Mouse (Mus musculus) testis, adult 2 months (tissue): Measurements from ENCODE around the gene Hivep2. TPM values are rescaled to one million over a fixed set of nuclear protein-coding genes. Genes with fewer than 3 reads are reported as not detected.

Source experiments
- H3K27ac ChIP-seq: fragments of 200-500 bp; 2 replicates; pipeline ENCODE4 v1.5.1; 2012; ENCODE audit warnings: low read depth, low read length; ENCODE audit not compliant: control insufficient read depth, insufficient read depth
- H3K27me3 ChIP-seq: fragments of 200-500 bp; 2 replicates; pipeline ENCODE4 v1.6.1; 2012; ENCODE audit warnings: mild to moderate bottlenecking, low read length, moderate library complexity; ENCODE audit not compliant: control insufficient read depth, insufficient read depth
- H3K36me3 ChIP-seq: fragments of 200-500 bp; 2 replicates; pipeline ENCODE4 v1.6.1; 2012; ENCODE audit warnings: mild to moderate bottlenecking, low read length; ENCODE audit not compliant: control insufficient read depth, insufficient read depth
- H3K4me1 ChIP-seq: fragments of 200-500 bp; 2 replicates; pipeline ENCODE4 v1.6.1; 2012; ENCODE audit warnings: low read length; ENCODE audit not compliant: control insufficient read depth, insufficient read depth
- H3K4me3 ChIP-seq: fragments of 200-500 bp; 2 replicates; pipeline ENCODE4 v1.5.1; 2012; ENCODE audit warnings: low read depth, mild to moderate bottlenecking, low read length, moderate library complexity, mixed read lengths; ENCODE audit not compliant: control insufficient read depth
- CTCF ChIP-seq: fragments of 200-500 bp; IDR thresholded peaks from 2 replicates; pipeline ENCODE4 v1.5.1; 2012; ENCODE audit warnings: low read depth, mild to moderate bottlenecking, inconsistent platforms, low read length, moderate library complexity; ENCODE audit not compliant: control insufficient read depth, insufficient read depth, insufficient replicate concordance
- POLR2A ChIP-seq: fragments of 200-500 bp; IDR thresholded peaks from 2 replicates; pipeline ENCODE4 v1.6.1; 2012; ENCODE audit warnings: low read depth, mild to moderate bottlenecking, inconsistent platforms, low read length, moderate library complexity; ENCODE audit not compliant: control insufficient read depth
- polyA plus RNA-seq: library from polyadenylated mRNA; depleted of rRNA; stranded (reverse); fragments of >200 nt; gene quantifications from 2 replicates; pipeline ENCODE4 v1.2.3, GENCODE M21; 2012

Hivep2 gene
- polyA plus RNA-seq, 1 experiment, result 0.88 TPM

DNA sequence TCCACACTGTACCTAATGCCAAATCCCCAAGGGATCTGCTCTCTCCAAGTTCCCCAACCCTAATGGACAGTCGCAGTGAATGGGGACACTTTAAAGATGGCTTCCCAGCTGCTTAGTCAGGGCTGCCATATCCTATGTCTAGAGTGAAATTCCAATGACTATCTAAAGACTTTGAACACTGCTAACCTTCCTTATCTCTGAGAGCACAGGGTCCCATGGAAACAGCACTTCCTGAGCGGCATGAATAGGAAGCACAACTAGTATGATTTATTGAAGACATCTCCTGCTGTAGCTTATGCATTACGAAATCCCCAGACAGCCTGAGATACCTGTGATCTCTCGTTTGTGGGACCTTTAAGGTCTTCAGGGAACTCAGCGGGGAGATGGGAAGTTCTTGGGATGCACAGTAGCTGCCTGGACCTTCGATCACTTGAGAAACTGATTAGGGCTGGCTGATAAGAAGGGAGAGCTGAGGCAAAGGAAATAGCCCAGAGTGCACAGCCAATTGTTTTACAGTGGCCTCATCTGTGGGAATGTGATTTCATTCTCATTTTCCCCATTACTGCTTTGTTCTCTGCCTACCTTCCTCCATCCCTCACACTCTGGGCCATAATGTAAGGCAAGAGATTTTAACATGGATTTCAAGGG lies 202.4 kb downstream of the Hivep2 start:
- Histone ChIP-seq H3K27me3 (no peaks in the 10 kb centered on the region), H3K36me3 (no peaks in the 10 kb centered on the region), H3K27ac (no peak overlapping the region), H3K4me3 (no peak overlapping the region), H3K4me1 (no peaks in the 10 kb centered on the region)
- TF ChIP-seq CTCF (no peak), POLR2A (no peak)

DNA sequence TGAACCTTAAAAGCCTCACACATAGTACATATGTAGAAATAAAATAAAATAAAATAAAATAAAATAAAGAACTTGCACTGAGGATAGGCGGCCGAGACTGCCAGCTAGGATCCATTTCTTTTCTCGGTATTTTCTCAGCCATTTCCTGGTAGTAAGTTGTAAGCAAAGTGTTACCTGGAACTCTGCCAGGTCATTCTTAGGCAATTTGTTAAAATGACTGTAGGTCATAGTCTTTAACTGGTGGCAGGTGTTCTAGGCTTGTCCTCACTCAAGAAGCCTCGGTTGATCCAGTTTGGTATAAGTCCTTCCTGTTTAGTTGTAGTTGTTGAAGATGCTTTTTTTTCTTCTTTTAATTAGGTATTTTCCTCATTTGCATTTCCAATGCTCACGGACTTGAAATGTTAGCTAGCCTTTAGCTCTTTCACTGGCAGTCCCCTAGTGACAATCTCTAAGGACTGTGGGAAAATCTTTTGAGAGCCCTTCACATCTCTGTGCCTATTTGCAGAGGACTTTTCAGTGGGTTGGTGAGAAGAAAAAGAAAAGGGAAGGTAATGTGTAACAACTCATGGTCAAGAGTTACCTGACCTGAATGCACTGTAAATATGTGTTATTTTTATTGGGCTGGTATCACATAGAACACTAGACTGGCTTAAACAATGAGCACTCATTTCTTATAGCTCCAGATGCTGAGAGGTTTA lies 203.1 kb downstream of the Hivep2 start:
- Histone ChIP-seq H3K27me3 (no peaks in the 10 kb centered on the region), H3K36me3 (no peaks in the 10 kb centered on the region), H3K4me3 (no peak overlapping the region), H3K27ac (no peak overlapping the region), H3K4me1 (no peaks in the 10 kb centered on the region)
- TF ChIP-seq POLR2A, result no peak
- TF ChIP-seq CTCF, result no peak

DNA sequence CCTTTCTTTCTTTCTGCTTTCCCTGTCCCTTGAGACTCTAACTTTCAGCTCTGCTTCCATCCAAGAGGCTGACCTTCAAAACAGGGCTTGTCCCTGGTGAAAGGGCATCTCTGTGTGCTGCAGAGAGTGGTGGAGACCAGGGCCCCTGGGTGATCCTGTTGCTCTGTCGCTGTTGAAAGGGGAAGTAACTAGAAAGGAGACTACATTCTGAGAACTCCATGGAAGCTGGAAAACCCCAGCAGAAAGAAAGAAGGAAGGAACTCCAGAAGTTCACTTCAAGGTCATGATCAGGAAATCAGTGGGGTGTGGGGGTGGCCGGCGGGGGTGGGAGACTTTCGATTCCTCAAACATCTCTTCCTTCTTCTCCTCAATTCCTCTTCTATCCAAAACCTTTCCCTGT lies 208.2 kb downstream of the Hivep2 start:
- TF ChIP-seq CTCF (no peak), POLR2A (no peak)
- no peaks in the 10 kb centered on the region for H3K36me3 ChIP-seq
- no peaks in the 10 kb centered on the region for H3K4me1 ChIP-seq
- no peak overlapping the region for H3K27ac ChIP-seq
- H3K27me3 ChIP-seq, result no peaks in the 10 kb centered on the region
- no peak overlapping the region for H3K4me3 ChIP-seq

DNA sequence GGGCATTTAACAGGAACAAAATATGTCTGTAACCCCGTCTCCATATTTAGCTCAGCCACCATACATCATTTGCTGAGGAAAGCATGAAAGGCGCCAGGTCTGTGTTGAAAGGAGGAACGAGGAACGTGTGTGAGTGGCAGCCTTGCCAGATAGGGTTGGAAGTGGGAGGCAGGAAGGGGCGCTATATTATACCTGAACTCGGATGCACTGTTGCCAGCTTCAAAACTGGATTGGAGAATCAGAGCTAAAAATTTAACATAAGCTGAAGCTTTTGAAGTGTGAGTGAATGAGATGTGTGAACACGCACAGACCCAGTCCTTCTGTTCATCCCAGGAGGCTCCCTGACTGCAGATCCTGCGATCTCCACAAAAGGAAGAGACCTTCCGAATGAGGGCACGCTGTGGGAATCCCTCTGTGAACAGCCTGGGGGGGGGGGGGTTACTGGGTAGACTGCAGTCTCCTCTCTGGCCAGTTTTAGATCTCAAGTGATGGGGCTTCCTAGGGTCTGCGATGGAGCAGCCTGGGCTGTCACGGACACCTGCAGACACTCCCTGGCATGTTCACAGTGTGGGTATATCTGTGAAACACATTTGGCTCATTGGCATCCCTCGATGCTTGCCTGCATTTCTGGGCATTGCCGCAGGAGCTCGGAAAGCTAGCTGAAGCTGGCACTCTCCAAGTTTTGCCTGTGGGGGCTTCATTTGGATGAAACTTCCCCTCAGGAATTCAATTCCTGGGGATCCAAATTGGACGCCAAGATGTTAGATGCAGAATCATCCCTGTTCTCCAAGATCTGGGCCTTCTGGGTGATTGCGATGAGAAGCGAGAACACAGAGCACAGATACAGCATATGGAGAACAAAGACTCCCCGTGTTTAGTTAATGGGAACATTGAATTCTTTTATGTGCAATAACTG lies 213.8 kb downstream of the Hivep2 start:
- peak overlapping the region; percentile 53; the same call in 1 of the 2 replicates for H3K27ac ChIP-seq
- no peaks in the 10 kb centered on the region for H3K36me3 ChIP-seq
- H3K4me1 ChIP-seq, result peaks cover 6% of the 10 kb centered on the region
- H3K27me3 ChIP-seq, result no peaks in the 10 kb centered on the region
- no peak for TF ChIP-seq CTCF
- no peak for TF ChIP-seq POLR2A
- no peak overlapping the region for H3K4me3 ChIP-seq

DNA sequence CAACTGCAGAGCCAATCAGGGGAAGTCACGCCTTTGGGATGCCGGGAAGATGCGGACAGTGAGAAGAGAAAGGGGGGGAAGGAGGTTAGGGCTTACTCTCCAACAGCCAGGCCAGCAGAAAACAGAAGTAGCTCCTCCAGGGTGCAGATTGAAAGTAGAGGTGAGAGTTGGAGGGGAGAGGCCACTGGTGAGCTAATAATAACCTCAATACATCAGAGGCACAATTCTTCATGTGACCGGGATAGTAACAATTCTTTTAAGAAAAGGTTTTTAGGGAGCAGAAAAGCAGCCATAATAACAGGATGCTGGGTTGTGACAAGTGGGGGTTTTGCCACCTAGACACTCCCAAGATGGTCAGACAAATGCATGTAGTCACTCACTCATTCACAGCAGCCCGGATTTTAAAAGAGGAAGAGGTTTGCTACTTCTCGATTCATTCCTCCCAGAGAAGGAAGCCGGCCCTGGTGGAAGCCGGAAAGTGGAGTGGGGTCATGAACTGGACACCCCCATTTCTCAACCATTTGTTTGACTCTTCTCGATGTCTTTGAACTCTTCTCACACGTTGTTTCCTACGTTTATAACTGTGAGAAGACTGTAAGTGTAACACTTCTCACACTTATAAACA lies 220.6 kb downstream of the Hivep2 start:
- H3K36me3 ChIP-seq, result no peaks in the 10 kb centered on the region
- TF ChIP-seq CTCF (no peak), POLR2A (no peak)
- H3K27me3 ChIP-seq, result no peaks in the 10 kb centered on the region
- H3K4me1 ChIP-seq, result no peaks in the 10 kb centered on the region
- no peak overlapping the region for H3K4me3 ChIP-seq
- H3K27ac ChIP-seq, result no peak overlapping the region

DNA sequence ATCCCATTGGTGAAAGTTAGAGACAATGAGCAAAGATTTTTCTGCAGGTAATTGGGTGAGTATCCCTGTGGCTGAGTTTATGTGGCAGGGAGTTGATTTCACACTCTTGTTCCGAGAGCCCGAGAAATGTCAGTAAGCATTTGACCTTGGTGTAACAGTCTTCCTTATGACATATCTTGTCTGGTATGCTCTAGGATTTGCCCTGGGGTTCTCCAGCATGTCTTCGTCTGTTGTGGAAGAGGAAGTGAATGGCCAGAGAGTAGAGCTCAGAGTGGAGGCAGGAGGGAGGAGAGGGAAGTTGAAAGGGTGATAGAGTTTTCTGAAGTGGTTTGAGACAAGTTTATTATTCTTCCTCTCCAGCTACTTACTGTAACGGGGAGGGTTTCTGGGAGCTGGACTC lies 223.2 kb downstream of the Hivep2 start:
- Histone ChIP-seq H3K4me3 (no peak overlapping the region), H3K4me1 (no peaks in the 10 kb centered on the region), H3K27ac (no peak overlapping the region), H3K36me3 (no peaks in the 10 kb centered on the region), H3K27me3 (no peaks in the 10 kb centered on the region)
- no peak for TF ChIP-seq POLR2A
- TF ChIP-seq CTCF, result no peak
